Mouse (Mus musculus): ENCODE data around the gene Nphp3. TPM values are rescaled to one million over a fixed set of nuclear protein-coding genes. Genes with fewer than 3 reads are reported as not detected.

Nphp3 gene
- polyA plus RNA-seq, 1 experiment from 2014 or later, result 4.3 TPM

- Histone ChIP-seq H3K4me3 (ENCODE audit: low read length) (peak within 1 kb of the TSS; percentile 69), H3K9me3 (ENCODE audit: low read length) (no peaks in the 10 kb centered on the region), H3K4me2 (replicated peaks; ENCODE audit: low read depth, low read length) (peak within 1 kb of the TSS; percentile 97), H3K4me1 (ENCODE audit: insufficient read depth, low read length) (peaks cover 16% of the 10 kb centered on the region), H3K9ac (replicated peaks; ENCODE audit: low read length) (peak within 1 kb of the TSS; percentile 86), H3K27me3 (ENCODE audit: insufficient read depth, low read length) (no peaks in the 10 kb centered on the region), H3K36me3 (ENCODE audit: insufficient read depth, low read length) (peaks cover 20% of the 10 kb centered on the region; the same call in 1 of the 2 replicates), H3K27ac (ENCODE audit: low read length) (peak within 1 kb of the TSS; percentile 77)
- WGBS, result under 1% methylated on average over 59 of the region's 59 CpGs
- ATAC-seq (ENCODE audit: low FRiP score, low TSS enrichment), result peak; percentile 86
Measured at GRCm38 (mm10) chr9:104062430-104063243, 60.3 kb downstream of the Nphp3 start, which contains the start of gene Uba5. TSS of gene Uba5 (minus strand) at chr9:104063134.

GRCm38 (mm10) chr9:104063244-104063961 is 61.1 kb downstream of the Nphp3 start, which contains the start of gene Acad11:
TSS of gene Acad11 (plus strand) at chr9:104063377.
- Histone ChIP-seq H3K27ac (ENCODE audit: low read length) (peak within 1 kb of the TSS; percentile 77), H3K27me3 (ENCODE audit: insufficient read depth, low read length) (no peaks in the 10 kb centered on the region), H3K36me3 (ENCODE audit: insufficient read depth, low read length) (peaks cover 13% of the 10 kb centered on the region; the same call in 1 of the 2 replicates), H3K4me1 (ENCODE audit: insufficient read depth, low read length) (peaks cover 16% of the 10 kb centered on the region), H3K4me2 (replicated peaks; ENCODE audit: low read depth, low read length) (peak within 1 kb of the TSS; percentile 97), H3K4me3 (ENCODE audit: low read length) (peak within 1 kb of the TSS; percentile 69), H3K9ac (replicated peaks; ENCODE audit: low read length) (peak within 1 kb of the TSS; percentile 86), H3K9me3 (ENCODE audit: low read length) (no peaks in the 10 kb centered on the region)
- peak; percentile 98 for ATAC-seq (ENCODE audit: low FRiP score, low TSS enrichment)
- WGBS, result under 1% methylated on average over 26 of the region's 30 CpGs

- no peak for ATAC-seq (ENCODE audit: low FRiP score, low TSS enrichment)
- Histone ChIP-seq H3K9me3 (ENCODE audit: low read length) (no peaks in the 10 kb centered on the region), H3K27ac (ENCODE audit: low read length) (no peak overlapping the region), H3K9ac (replicated peaks; ENCODE audit: low read length) (no peak overlapping the region), H3K36me3 (ENCODE audit: insufficient read depth, low read length) (peaks cover 9% of the 10 kb centered on the region; the same call in 1 of the 2 replicates), H3K4me3 (ENCODE audit: low read length) (no peak overlapping the region), H3K4me2 (replicated peaks; ENCODE audit: low read depth, low read length) (no peak overlapping the region), H3K4me1 (ENCODE audit: insufficient read depth, low read length) (peaks cover 16% of the 10 kb centered on the region), H3K27me3 (ENCODE audit: insufficient read depth, low read length) (no peaks in the 10 kb centered on the region)
- WGBS, result 27% methylated on average over 1 of the region's 1 CpGs
Measured at GRCm38 (mm10) chr9:104064571-104064970, 62.2 kb downstream of the Nphp3 start.

- no peak overlapping the region for H3K4me2 ChIP-seq (replicated peaks; ENCODE audit: low read depth, low read length)
- H3K27me3 ChIP-seq (ENCODE audit: insufficient read depth, low read length), result no peaks in the 10 kb centered on the region
- no peak overlapping the region for H3K9ac ChIP-seq (replicated peaks; ENCODE audit: low read length)
- no peak overlapping the region for H3K4me3 ChIP-seq (ENCODE audit: low read length)
- H3K4me1 ChIP-seq (ENCODE audit: insufficient read depth, low read length), result no peaks in the 10 kb centered on the region
- H3K36me3 ChIP-seq (ENCODE audit: insufficient read depth, low read length), result 0 out of 2 replicates have a peak, but pooled peaks cover 2% of the 10 kb centered on the region
- no peak for ATAC-seq (ENCODE audit: low FRiP score, low TSS enrichment)
- 76% methylated on average over 4 of the region's 4 CpGs for WGBS
- H3K27ac ChIP-seq (ENCODE audit: low read length), result no peak overlapping the region
- H3K9me3 ChIP-seq (ENCODE audit: low read length), result no peaks in the 10 kb centered on the region
Measured at GRCm38 (mm10) chr9:104070241-104070640, 67.9 kb downstream of the Nphp3 start.

- no peak overlapping the region for H3K4me2 ChIP-seq (replicated peaks; ENCODE audit: low read depth, low read length)
- no peak overlapping the region for H3K27ac ChIP-seq (ENCODE audit: low read length)
- no peak for ATAC-seq (ENCODE audit: low FRiP score, low TSS enrichment)
- H3K9ac ChIP-seq (replicated peaks; ENCODE audit: low read length), result no peak overlapping the region
- WGBS, result 83% methylated on average over 8 of the region's 8 CpGs
- no peaks in the 10 kb centered on the region for H3K9me3 ChIP-seq (ENCODE audit: low read length)
- H3K36me3 ChIP-seq (ENCODE audit: insufficient read depth, low read length), result 0 out of 2 replicates have a peak, but pooled peaks cover 2% of the 10 kb centered on the region
- no peak overlapping the region for H3K4me3 ChIP-seq (ENCODE audit: low read length)
- H3K27me3 ChIP-seq (ENCODE audit: insufficient read depth, low read length), result no peaks in the 10 kb centered on the region
- H3K4me1 ChIP-seq (ENCODE audit: insufficient read depth, low read length), result no peaks in the 10 kb centered on the region
Measured at GRCm38 (mm10) chr9:104070863-104071604, 68.7 kb downstream of the Nphp3 start.

GRCm38 (mm10) chr9:104075808-104076207 is 73.5 kb downstream of the Nphp3 start:
- Histone ChIP-seq H3K9me3 (ENCODE audit: low read length) (no peaks in the 10 kb centered on the region), H3K27ac (ENCODE audit: low read length) (no peak overlapping the region), H3K4me1 (ENCODE audit: insufficient read depth, low read length) (no peaks in the 10 kb centered on the region), H3K27me3 (ENCODE audit: insufficient read depth, low read length) (no peaks in the 10 kb centered on the region), H3K4me3 (ENCODE audit: low read length) (no peak overlapping the region), H3K36me3 (ENCODE audit: insufficient read depth, low read length) (0 out of 2 replicates have a peak, but pooled peaks cover 2% of the 10 kb centered on the region), H3K4me2 (replicated peaks; ENCODE audit: low read depth, low read length) (no peak overlapping the region), H3K9ac (replicated peaks; ENCODE audit: low read length) (no peak overlapping the region)
- WGBS, result 73% methylated on average over 2 of the region's 2 CpGs
- ATAC-seq (ENCODE audit: low FRiP score, low TSS enrichment), result no peak

- no peak for ATAC-seq (ENCODE audit: low FRiP score, low TSS enrichment)
- H3K27ac ChIP-seq (ENCODE audit: low read length), result no peak overlapping the region
Measured at GRCm38 (mm10) chr9:104078780-104079179, 76.4 kb downstream of the Nphp3 start.

GRCm38 (mm10) chr9:104079379-104079778 is 77.0 kb downstream of the Nphp3 start:
- H3K4me1 ChIP-seq (ENCODE audit: insufficient read depth, low read length), result no peaks in the 10 kb centered on the region
- WGBS, result 44% methylated on average over 5 of the region's 5 CpGs

More at GRCm38 (mm10) chr9:104078780-104079179, 76.4 kb downstream of the Nphp3 start:
- 91% methylated on average over 1 of the region's 1 CpGs for whole genome bisulfite sequencing
- no peak overlapping the region for H3K9ac ChIP-seq (replicated peaks; ENCODE audit: low read length)
- no peaks in the 10 kb centered on the region for H3K27me3 ChIP-seq (ENCODE audit: insufficient read depth, low read length)
- H3K4me1 ChIP-seq (ENCODE audit: insufficient read depth, low read length), result no peaks in the 10 kb centered on the region
- H3K4me3 ChIP-seq (ENCODE audit: low read length), result no peak overlapping the region
- H3K9me3 ChIP-seq (ENCODE audit: low read length), result no peaks in the 10 kb centered on the region
- no peak overlapping the region for H3K4me2 ChIP-seq (replicated peaks; ENCODE audit: low read depth, low read length)
- H3K36me3 ChIP-seq (ENCODE audit: insufficient read depth, low read length), result 0 out of 2 replicates have a peak, but pooled peaks cover 2% of the 10 kb centered on the region

GRCm38 (mm10) chr9:104080038-104080437 is 77.7 kb downstream of the Nphp3 start:
- Histone ChIP-seq H3K9ac (replicated peaks; ENCODE audit: low read length) (no peak overlapping the region), H3K27ac (ENCODE audit: low read length) (no peak overlapping the region), H3K4me2 (replicated peaks; ENCODE audit: low read depth, low read length) (no peak overlapping the region), H3K9me3 (ENCODE audit: low read length) (no peaks in the 10 kb centered on the region), H3K27me3 (ENCODE audit: insufficient read depth, low read length) (no peaks in the 10 kb centered on the region), H3K4me1 (ENCODE audit: insufficient read depth, low read length) (no peaks in the 10 kb centered on the region), H3K4me3 (ENCODE audit: low read length) (no peak overlapping the region), H3K36me3 (ENCODE audit: insufficient read depth, low read length) (0 out of 2 replicates have a peak, but pooled peaks cover under 1% of the 10 kb centered on the region)
- 74% methylated on average over 3 of the region's 3 CpGs for WGBS
- ATAC-seq (ENCODE audit: low FRiP score, low TSS enrichment), result no peak

More at GRCm38 (mm10) chr9:104079379-104079778, 77.0 kb downstream of the Nphp3 start:
- ATAC-seq (ENCODE audit: low FRiP score, low TSS enrichment), result no peak
- H3K27ac ChIP-seq (ENCODE audit: low read length), result no peak overlapping the region
- no peak overlapping the region for H3K9ac ChIP-seq (replicated peaks; ENCODE audit: low read length)
- H3K4me2 ChIP-seq (replicated peaks; ENCODE audit: low read depth, low read length), result no peak overlapping the region
- H3K27me3 ChIP-seq (ENCODE audit: insufficient read depth, low read length), result no peaks in the 10 kb centered on the region
- H3K9me3 ChIP-seq (ENCODE audit: low read length), result no peaks in the 10 kb centered on the region
- no peak overlapping the region for H3K4me3 ChIP-seq (ENCODE audit: low read length)
- 0 out of 2 replicates have a peak, but pooled peaks cover 2% of the 10 kb centered on the region for H3K36me3 ChIP-seq (ENCODE audit: insufficient read depth, low read length)

All from kidney, embryonic 16.5 days (tissue).